Mouse (Mus musculus) bone marrow macrophage, adult 2 months (primary cell): ENCODE data around the gene Eya2. TPM values are rescaled to one million over a fixed set of nuclear protein-coding genes. Genes with fewer than 3 reads are reported as not detected.

Experiments used
- H3K27ac ChIP-seq: 2 replicates; pipeline ENCODE4 v1.5.1; 2012; ENCODE audit warnings: low read depth, low read length; ENCODE audit not compliant: insufficient read depth
- H3K4me1 ChIP-seq: 2 replicates; pipeline ENCODE4 v1.6.1; 2012; ENCODE audit warnings: low read length; ENCODE audit not compliant: control insufficient read depth, insufficient read depth
- H3K4me3 ChIP-seq: 2 replicates; pipeline ENCODE4 v1.5.1; 2012; ENCODE audit warnings: mild to moderate bottlenecking, low read length, moderate library complexity; ENCODE audit not compliant: insufficient read depth
- CTCF ChIP-seq: IDR thresholded peaks from 2 replicates; pipeline ENCODE4 v1.5.1; 2012; ENCODE audit warnings: low read depth, mild to moderate bottlenecking, low read length, moderate library complexity
- POLR2A ChIP-seq: IDR thresholded peaks from 2 replicates; pipeline ENCODE4 v1.6.1; 2012; ENCODE audit warnings: mild to moderate bottlenecking, low read depth, low read length, borderline replicate concordance
- polyA plus RNA-seq: library from polyadenylated mRNA; stranded (reverse); fragments of >200 nt; gene quantifications from 2 replicates; pipeline ENCODE4 v1.2.4, GENCODE M21; 2012; ENCODE audit not compliant: missing spikeins, insufficient read depth, insufficient read length

The Eya2 gene
- polyA plus RNA-seq, 1 experiment: 1.0 TPM

GRCm38 (mm10) chr2:165641909-165642505 is 47.2 kb downstream of the Eya2 start:
- Histone ChIP-seq H3K4me1 (no peaks in the 10 kb centered on the region), H3K4me3 (no peak overlapping the region), H3K27ac (no peak overlapping the region)
- no peak for TF ChIP-seq CTCF
- TF ChIP-seq POLR2A: no peak

- no peaks in the 10 kb centered on the region for H3K4me1 ChIP-seq
- no peak overlapping the region for H3K27ac ChIP-seq
- TF ChIP-seq POLR2A: no peak
- TF ChIP-seq CTCF: no peak
- H3K4me3 ChIP-seq: no peak overlapping the region
Measured at GRCm38 (mm10) chr2:165643596-165643995, 48.8 kb downstream of the Eya2 start.

DNA sequence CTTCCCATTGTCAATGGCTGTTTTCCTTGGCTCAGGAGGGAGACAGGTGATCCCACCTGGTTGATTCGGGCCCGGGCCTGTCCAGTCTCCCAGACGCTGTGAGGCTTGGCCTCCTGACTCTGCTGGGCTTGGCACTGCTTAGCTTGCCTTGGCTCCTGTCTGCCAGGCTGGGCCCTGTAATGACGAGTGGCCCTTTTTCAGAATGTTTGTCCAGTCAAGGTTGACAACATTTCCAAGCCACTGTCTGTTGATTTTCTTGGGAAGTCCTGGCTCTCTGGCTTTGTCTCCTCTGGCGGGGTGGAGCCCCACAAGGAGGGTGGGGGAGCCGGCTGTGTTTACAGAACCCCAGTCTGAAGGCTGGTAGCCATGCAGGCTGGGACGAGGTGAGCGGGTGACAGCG is 49.2 kb downstream of the Eya2 start:
- no peak overlapping the region for H3K4me3 ChIP-seq
- H3K4me1 ChIP-seq: no peaks in the 10 kb centered on the region
- H3K27ac ChIP-seq: no peak overlapping the region
- no peak for TF ChIP-seq CTCF
- no peak for TF ChIP-seq POLR2A

DNA sequence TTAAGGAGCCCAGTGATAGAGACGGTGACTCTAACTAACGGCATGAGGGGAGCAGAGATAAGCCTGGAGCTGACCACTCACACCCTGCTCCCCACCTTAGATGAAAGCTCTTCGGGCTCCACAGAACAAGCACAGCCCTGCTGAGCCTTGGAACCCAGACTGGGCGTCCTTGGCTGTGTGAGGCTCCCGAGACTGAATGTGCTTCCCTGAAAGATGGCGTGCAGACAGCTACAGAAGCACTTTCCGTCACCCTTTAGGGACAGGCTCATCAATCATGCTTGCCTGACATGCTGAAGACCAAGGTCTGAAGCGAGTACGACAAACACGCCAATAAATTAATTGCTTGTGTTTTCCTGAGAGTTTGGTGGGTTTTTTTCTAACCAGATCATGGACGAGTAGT is 56.2 kb downstream of the Eya2 start:
- Histone ChIP-seq H3K4me3 (no peak overlapping the region), H3K27ac (no peak overlapping the region), H3K4me1 (no peaks in the 10 kb centered on the region)
- TF ChIP-seq CTCF: no peak
- no peak for TF ChIP-seq POLR2A

GRCm38 (mm10) chr2:165652281-165652680 is 57.4 kb downstream of the Eya2 start:
- Histone ChIP-seq H3K4me1 (no peaks in the 10 kb centered on the region), H3K27ac (no peak overlapping the region), H3K4me3 (no peak overlapping the region)
- TF ChIP-seq CTCF (no peak), POLR2A (no peak)

DNA sequence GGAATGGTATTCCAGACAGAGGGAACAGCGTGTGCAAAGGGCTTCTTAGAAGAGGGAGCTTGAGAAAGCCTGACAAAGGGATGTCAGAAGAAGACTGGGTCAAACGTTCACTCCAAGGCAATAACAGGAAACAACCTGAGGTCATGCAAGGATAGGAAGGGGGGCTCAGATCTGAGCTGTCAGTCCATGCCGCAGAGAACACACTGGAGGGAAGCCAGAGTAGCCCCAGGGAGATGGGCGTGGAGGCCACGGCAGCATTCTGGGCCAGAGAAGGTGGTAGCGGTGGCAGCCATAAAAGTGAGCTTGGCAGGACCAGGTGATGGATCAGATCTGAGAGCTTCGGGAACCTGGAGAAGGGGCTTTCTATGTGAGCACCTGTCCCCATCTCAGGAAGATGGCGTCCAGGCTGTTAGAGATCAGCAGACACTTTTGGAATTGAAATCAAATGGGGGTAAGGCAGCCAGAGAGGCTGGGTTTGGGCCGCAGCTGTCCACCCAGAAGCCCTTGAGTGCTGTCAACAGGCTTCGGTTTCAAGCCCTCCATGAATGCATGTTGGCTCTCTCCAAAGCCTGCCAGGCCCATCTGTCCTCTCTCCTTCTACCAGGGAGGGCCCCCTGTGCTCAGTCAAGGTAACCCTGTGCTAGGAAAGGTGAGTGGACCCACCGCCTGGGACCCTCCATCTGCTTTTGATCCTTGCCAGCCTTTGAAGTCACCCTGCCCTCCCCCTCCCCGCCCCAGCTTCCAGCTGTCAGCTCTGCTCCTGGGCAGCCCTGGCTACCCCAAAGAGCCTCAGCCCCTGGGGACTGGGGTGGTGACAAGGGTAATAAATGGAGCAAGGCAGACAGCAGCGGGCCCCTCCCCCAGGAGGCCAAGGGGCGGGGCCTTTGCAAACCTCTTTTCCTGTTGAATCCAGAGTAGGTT is 58.4 kb downstream of the Eya2 start:
- H3K4me3 ChIP-seq: no peak overlapping the region
- TF ChIP-seq CTCF: no peak
- no peak for TF ChIP-seq POLR2A
- H3K27ac ChIP-seq: no peak overlapping the region
- H3K4me1 ChIP-seq: no peaks in the 10 kb centered on the region

DNA sequence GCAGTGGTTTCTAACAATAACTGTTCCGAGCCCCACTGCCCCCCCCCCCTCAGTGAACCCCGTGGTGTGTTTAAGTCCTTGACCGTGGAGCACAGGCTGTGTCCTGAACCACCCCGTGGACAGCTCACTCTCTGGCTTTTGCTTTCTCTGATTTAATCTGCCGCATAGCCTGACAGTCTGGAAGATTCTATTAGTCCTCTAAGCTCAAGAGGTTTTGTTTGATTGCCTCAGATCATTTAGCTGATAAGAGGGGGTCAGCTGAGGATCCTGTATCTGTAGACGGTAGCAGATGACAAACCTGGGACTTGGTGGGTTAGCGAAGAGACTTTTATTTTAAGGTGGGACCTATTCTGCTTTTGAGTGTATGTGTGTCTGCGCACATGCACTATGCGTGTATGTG is 59.3 kb downstream of the Eya2 start:
- H3K4me1 ChIP-seq: no peaks in the 10 kb centered on the region
- TF ChIP-seq POLR2A (no peak), CTCF (no peak)
- H3K4me3 ChIP-seq: no peak overlapping the region
- H3K27ac ChIP-seq: no peak overlapping the region

GRCm38 (mm10) chr2:165654696-165655491 is 60.1 kb downstream of the Eya2 start:
- Histone ChIP-seq H3K4me1 (no peaks in the 10 kb centered on the region), H3K4me3 (no peak overlapping the region), H3K27ac (no peak overlapping the region)
- TF ChIP-seq POLR2A (no peak), CTCF (no peak)

DNA sequence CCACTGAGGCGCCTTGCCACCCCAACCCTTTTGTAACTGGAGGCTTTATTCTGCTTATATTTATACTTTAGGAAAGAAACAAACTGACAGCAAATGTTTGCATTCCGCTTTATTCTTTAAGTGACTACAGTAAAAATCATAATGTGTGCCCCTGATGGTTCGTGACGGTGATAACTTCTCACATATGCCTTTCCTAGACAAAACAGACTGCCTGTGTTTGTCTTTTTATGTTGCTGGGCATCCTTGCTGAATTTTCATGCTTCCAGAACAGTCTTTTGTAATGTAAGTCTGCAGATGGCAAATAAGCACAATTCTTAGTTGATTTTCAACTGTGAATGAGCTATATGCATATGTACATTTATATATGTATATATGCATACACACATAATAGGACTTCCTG is 61.7 kb downstream of the Eya2 start:
- no peak overlapping the region for H3K4me3 ChIP-seq
- no peaks in the 10 kb centered on the region for H3K4me1 ChIP-seq
- TF ChIP-seq POLR2A (no peak), CTCF (no peak)
- no peak overlapping the region for H3K27ac ChIP-seq
